Mouse (Mus musculus) heart, postnatal 36 days (tissue): Measurements from ENCODE around the gene Slc22a2. TPM values are rescaled to one million over a fixed set of nuclear protein-coding genes. Genes with fewer than 3 reads are reported as not detected.
"Not testable (repeated sequence)": the region's sequence is repeated elsewhere in the genome, so short reads cannot be mapped to it uniquely, and the experiment has no call there.

ENCODE experiments used
- DNase-seq, 2 experiments: peaks; one replicate each; pipeline ENCODE4 v3.0.0; 2021 to 2022
- intact Hi-C: fragments of 180-260 bp; cut with DNase I; formaldehyde crosslinking; loops from one replicate; pipeline ENCODE4 v1.15.1; 2025
- total RNA-seq, 2 experiments: library from RNA; stranded (reverse); gene quantifications; 2 replicates each; pipeline ENCODE4 v1.2.3; 2021

The Slc22a2 gene
- total RNA-seq: not detected

GRCm38 (mm10) chr17:12583991-12584390, at the start of gene Slc22a2:
Slc22a2 (plus strand) TSS chr17:12584132.
- no peak for DNase-seq
- intact Hi-C loops: no loop called here

- peak; percentile 68 for DNase-seq
- intact Hi-C loops: loop anchor here (1.0 to 2.0 kb wide), 3 partner anchors 118 to 276 kb away; no protein-coding TSS in a partner anchor
Observed at GRCm38 (mm10) chr17:12534353-12535145, 49.4 kb upstream of the Slc22a2 start.

- no peak for DNase-seq
- intact Hi-C loops: loop anchor here (2.0 kb wide), 1 partner anchor 99 kb away; no protein-coding TSS in a partner anchor
Observed at GRCm38 (mm10) chr17:12562215-12562614, 21.7 kb upstream of the Slc22a2 start.

- DNase-seq, intact Hi-C loops: not testable (repeated sequence)
Observed at GRCm38 (mm10) chr17:12564481-12565000, 19.4 kb upstream of the Slc22a2 start.

- intact Hi-C loops: no loop called here
- no peak for DNase-seq
Observed at GRCm38 (mm10) chr17:12565443-12565842, 18.5 kb upstream of the Slc22a2 start.

- DNase-seq: peak; percentile 35 to 39
- intact Hi-C loops: no loop called here
Observed at GRCm38 (mm10) chr17:12571316-12571715, 12.6 kb upstream of the Slc22a2 start.

- intact Hi-C loops: no loop called here
- peak; percentile 26 to 30 for DNase-seq
Observed at GRCm38 (mm10) chr17:12571924-12572463, 11.9 kb upstream of the Slc22a2 start.

- DNase-seq: no peak
- intact Hi-C loops: no loop called here
Observed at GRCm38 (mm10) chr17:12575391-12575790, 8.5 kb upstream of the Slc22a2 start.

- no peak for DNase-seq
- intact Hi-C loops: no loop called here
Observed at GRCm38 (mm10) chr17:12577096-12577495, 6.8 kb upstream of the Slc22a2 start.

GRCm38 (mm10) chr17:12585366-12585765, 1.4 kb downstream of the Slc22a2 start:
- DNase-seq: no peak
- intact Hi-C loops: no loop called here

GRCm38 (mm10) chr17:12586966-12587365, 3.0 kb downstream of the Slc22a2 start:
- intact Hi-C loops: no loop called here

GRCm38 (mm10) chr17:12588801-12589247, 4.9 kb downstream of the Slc22a2 start:
- no peak for DNase-seq
- intact Hi-C loops: no loop called here

More at GRCm38 (mm10) chr17:12586966-12587365, 3.0 kb downstream of the Slc22a2 start:
- DNase-seq: no peak

- intact Hi-C loops: no loop called here
- DNase-seq: no peak
Observed at GRCm38 (mm10) chr17:12590911-12591625, 7.1 kb downstream of the Slc22a2 start.

- intact Hi-C loops: no loop called here
- DNase-seq: no peak
Observed at GRCm38 (mm10) chr17:12595846-12596515, 12.0 kb downstream of the Slc22a2 start.

GRCm38 (mm10) chr17:12606634-12607033, 22.7 kb downstream of the Slc22a2 start:
- intact Hi-C loops: no loop called here
- no peak for DNase-seq

- DNase-seq: no peak
- intact Hi-C loops: no loop called here
Observed at GRCm38 (mm10) chr17:12607202-12607601, 23.3 kb downstream of the Slc22a2 start.

- intact Hi-C loops: no loop called here
- no peak for DNase-seq
Observed at GRCm38 (mm10) chr17:12614511-12615385, 30.8 kb downstream of the Slc22a2 start.

GRCm38 (mm10) chr17:12615429-12615828, 31.5 kb downstream of the Slc22a2 start:
- DNase-seq: no peak
- intact Hi-C loops: no loop called here

GRCm38 (mm10) chr17:12619641-12620040, 35.7 kb downstream of the Slc22a2 start:
- intact Hi-C loops: no loop called here
- DNase-seq: no peak

- intact Hi-C loops: no loop called here
- DNase-seq: no peak
Observed at GRCm38 (mm10) chr17:12627983-12628382, 44.1 kb downstream of the Slc22a2 start.
